Comparison of ENCODE assay signal across 8 mouse cellular contexts in genomic region chr11:119033874-119034558, GRCm38 (mm10). TPM values are rescaled to one million over a fixed set of nuclear protein-coding genes. Genes with fewer than 3 reads are reported as not detected.
DNase-seq lines count a peak whose midpoint lies in the region; ATAC-seq lines count a peak whose summit lies in the region.

No protein-coding gene starts in this region.

- H3K9me3 ChIP-seq in liver, embryonic 13.5 days (replicated peaks): no peaks in the 10 kb centered on the region

- peak; percentile 76 for DNase-seq in 416B (ENCODE audit: low read depth)
- DNase-seq in T-cell, adult 2 months (ENCODE audit: low spot score): peak; percentile 83
- peak; percentile 94 for DNase-seq in embryo, embryonic 10 days (ENCODE audit: low spot score)
- peak; percentile 85 to 95 for DNase-seq in heart, adult 18-20 months
- DNase-seq in kidney, adult 11 months: peak; percentile 76
- DNase-seq in liver, embryonic 13.5 days: peak; percentile 31
- DNase-seq in natural killer cell, adult 2 months (ENCODE audit: low spot score in 2 of 2): peak; percentile 91 to 92
- peak; percentile 56 to 68 for DNase-seq in thymus, adult 18-20 months

- H3K4me2 ChIP-seq in liver, embryonic 13.5 days: 0 out of 2 replicates have a peak overlapping the region, but pooled peaks have one; percentile 16

- ATAC-seq in liver, embryonic 13.5 days (ENCODE audit: low read depth): no peak

- peaks cover 19% of the 10 kb centered on the region for H3K4me1 ChIP-seq in liver, embryonic 13.5 days (replicated peaks)

- no peak overlapping the region; the same call in 1 of the 2 replicates for H3K4me3 ChIP-seq in liver, embryonic 13.5 days (replicated peaks)

- no peak overlapping the region for H3K27ac ChIP-seq in liver, embryonic 13.5 days

- H3K27me3 ChIP-seq in liver, embryonic 13.5 days: peaks cover 67% of the 10 kb centered on the region

- H3K36me3 ChIP-seq in liver, embryonic 13.5 days: peaks cover 10% of the 10 kb centered on the region

- no peak overlapping the region for H3K9ac ChIP-seq in liver, embryonic 13.5 days

- 3% methylated on average over 26 of the region's 26 CpGs for WGBS in liver, embryonic 13.5 days (ENCODE audit: insufficient replicate concordance)

RNA-seq across cellular contexts. Expression of gene Cbx8, which starts 6.8 kb away (rescaled TPM):
- 1 to 10 TPM; 3.1 to 4.0 TPM for total RNA-seq in heart, adult 18-20 months (2021)
- polyA plus RNA-seq in liver, embryonic 13.5 days (2015; fragmentation: Nextera tagmentation; extraction: Ambion mirVana): 2.4 and 2.8 TPM in 2 replicates

RNA-seq across cellular contexts. Expression of gene Cbx2, which starts 11.3 kb away (rescaled TPM):
- 1 to 10 TPM; 1.5 to 2.6 TPM for total RNA-seq in heart, adult 18-20 months (2021)
- polyA plus RNA-seq in liver, embryonic 13.5 days (2015; fragmentation: Nextera tagmentation; extraction: Ambion mirVana): 3.8 and 4.1 TPM in 2 replicates

RNA-seq across cellular contexts. Expression of gene Enpp7, which starts 46.0 kb away (rescaled TPM):
- total RNA-seq in heart, adult 18-20 months (2021): not detected
- polyA plus RNA-seq in liver, embryonic 13.5 days (2015; fragmentation: Nextera tagmentation; extraction: Ambion mirVana): not detected in 2 replicates

RNA-seq across cellular contexts. Expression of gene Cbx4, which starts 52.0 kb away (rescaled TPM):
- 1 to 10 TPM; 6.5 to 7.2 TPM for total RNA-seq in heart, adult 18-20 months (2021)
- polyA plus RNA-seq in liver, embryonic 13.5 days (2015; fragmentation: Nextera tagmentation; extraction: Ambion mirVana): 2.0 and 2.4 TPM in 2 replicates

Comparison
In these comparisons a context has a peak if more than half of its experiments do, and no peak if none do; other contexts are left out.
1. DNase-seq: peak in every context shown above with its lines; median percentile 94 in embryo, embryonic 10 days; 92 in natural killer cell, adult 2 months; 90 in heart, adult 18-20 months; 83 in T-cell, adult 2 months; 76 in 416B; 76 in kidney, adult 11 months; 62 in thymus, adult 18-20 months; 31 in liver, embryonic 13.5 days.